Mouse (Mus musculus) embryonic facial prominence, embryonic 11.5 days (tissue): Measurements from ENCODE around the gene Ccdc106. TPM values are rescaled to one million over a fixed set of nuclear protein-coding genes. Genes with fewer than 3 reads are reported as not detected.
A peak's percentile ranks its signal among the peaks of the same experiment; 100 is the strongest.

Source experiments
- ATAC-seq: fragments of 200-750 bp; cut with Nextera tagmentation; replicated peaks from 2 replicates; pipeline ENCODE4 v1.8.0; 2017; ENCODE audit warnings: low read depth; ENCODE audit not compliant: insufficient number of reproducible peaks, low FRiP score, low TSS enrichment
- DNase-seq: peaks from one replicate; pipeline ENCODE4 v3.0.0-alpha.2; 2015; ENCODE audit warnings: low spot score
- H3K27ac ChIP-seq: fragments of 300-500 bp; sonication (generic); replicated peaks from 2 replicates; pipeline ENCODE4 v1.5.1; 2014; ENCODE audit warnings: mild to moderate bottlenecking, low read depth, low read length, control low read depth
- H3K27me3 ChIP-seq: fragments of 300-500 bp; sonication (generic); 2 replicates; pipeline ENCODE4 v1.6.1; 2014; ENCODE audit warnings: mild to moderate bottlenecking, low read length, moderate library complexity, mixed read lengths; ENCODE audit not compliant: control insufficient read depth, insufficient read depth
- H3K36me3 ChIP-seq: fragments of 300-500 bp; sonication (generic); replicated peaks from 2 replicates; pipeline ENCODE4 v1.6.1; 2014; ENCODE audit warnings: low read depth, mild to moderate bottlenecking, low read length, moderate library complexity, mixed read lengths; ENCODE audit not compliant: control insufficient read depth, insufficient read depth
- H3K4me1 ChIP-seq: fragments of 300-500 bp; sonication (generic); 2 replicates; pipeline ENCODE4 v1.6.1; 2014; ENCODE audit warnings: low read length, mixed read lengths; ENCODE audit not compliant: control insufficient read depth, insufficient read depth
- H3K4me2 ChIP-seq: fragments of 300-500 bp; sonication (generic); 2 replicates; pipeline ENCODE4 v1.6.1; 2014; ENCODE audit warnings: low read depth, mild to moderate bottlenecking, control low read depth, low read length, moderate library complexity
- H3K4me3 ChIP-seq: fragments of 300-500 bp; sonication (generic); 2 replicates; pipeline ENCODE4 v1.5.1; 2014; ENCODE audit warnings: low read depth, low read length, control low read depth
- H3K9ac ChIP-seq: fragments of 300-500 bp; sonication (generic); replicated peaks from 2 replicates; pipeline ENCODE4 v1.6.1; 2014; ENCODE audit warnings: mild to moderate bottlenecking, control low read depth, low read length
- H3K9me3 ChIP-seq: fragments of 300-500 bp; sonication (generic); replicated peaks from 2 replicates; pipeline ENCODE4 v1.6.1; 2016; ENCODE audit warnings: mild to moderate bottlenecking, low read length, inconsistent platforms, mixed read lengths; ENCODE audit not compliant: control insufficient read depth
- WGBS: fragments of 180-500 bp; shearing (Covaris S2); extraction: QIAGEN DNeasy Blood & Tissue Kit; methylation state at CpG from one replicate; pipeline ENCODE4 v1.1.7; 2014; 5-methylcytosine and 5-hydroxymethylcytosine counted together
- polyA plus RNA-seq: library from polyadenylated mRNA; unstranded; fragments of >200 nt; fragmentation: Nextera tagmentation; extraction: Ambion mirVana; gene quantifications from 2 replicates; pipeline ENCODE4 v1.2.1, GENCODE M21; 2014

Gene Ccdc106
- polyA plus RNA-seq, 1 experiment from 2014 or later, result 15.1 TPM

GRCm38 (mm10) chr7:5033818-5034217, 13.5 kb downstream of the Ccdc106 start, which contains the start of gene 4632433K11Rik:
TSS of gene 4632433K11Rik (plus strand) at chr7:5034118.
- H3K9ac ChIP-seq, result no peak within 1 kb of the TSS
- no peak within 1 kb of the TSS for H3K27ac ChIP-seq
- no peak within 1 kb of the TSS for H3K4me2 ChIP-seq
- H3K4me1 ChIP-seq, result no peaks in the 10 kb centered on the region
- WGBS, result 85% methylated on average over 3 of the region's 3 CpGs
- DNase-seq (no peak), ATAC-seq (no peak)
- H3K27me3 ChIP-seq, result no peaks in the 10 kb centered on the region
- peaks cover 44% of the 10 kb centered on the region for H3K36me3 ChIP-seq
- H3K4me3 ChIP-seq, result no peak within 1 kb of the TSS
- H3K9me3 ChIP-seq, result peaks cover 28% of the 10 kb centered on the region

GRCm38 (mm10) chr7:5035628-5036027, 15.3 kb downstream of the Ccdc106 start:
- no peak overlapping the region for H3K27ac ChIP-seq
- no peaks in the 10 kb centered on the region for H3K4me1 ChIP-seq
- H3K27me3 ChIP-seq, result no peaks in the 10 kb centered on the region
- H3K9me3 ChIP-seq, result peaks cover 14% of the 10 kb centered on the region
- H3K4me2 ChIP-seq, result no peak overlapping the region
- peaks cover 26% of the 10 kb centered on the region for H3K36me3 ChIP-seq
- H3K4me3 ChIP-seq, result no peak overlapping the region
- 93% methylated on average over 17 of the region's 17 CpGs for WGBS
- H3K9ac ChIP-seq, result no peak overlapping the region
- DNase-seq (no peak), ATAC-seq (no peak)

GRCm38 (mm10) chr7:5036136-5036535, 15.8 kb downstream of the Ccdc106 start:
- Histone ChIP-seq H3K36me3 (peaks cover 21% of the 10 kb centered on the region), H3K27ac (no peak overlapping the region), H3K9ac (no peak overlapping the region), H3K27me3 (no peaks in the 10 kb centered on the region), H3K4me1 (no peaks in the 10 kb centered on the region), H3K4me3 (no peak overlapping the region), H3K4me2 (no peak overlapping the region), H3K9me3 (peaks cover 9% of the 10 kb centered on the region)
- ATAC-seq, result no peak
- 92% methylated on average over 9 of the region's 9 CpGs for WGBS
- DNase-seq, result no peak

GRCm38 (mm10) chr7:5037026-5037425, 16.7 kb downstream of the Ccdc106 start:
- H3K4me2 ChIP-seq, result no peak overlapping the region
- H3K4me1 ChIP-seq, result no peaks in the 10 kb centered on the region
- H3K27me3 ChIP-seq, result no peaks in the 10 kb centered on the region
- no peak overlapping the region for H3K27ac ChIP-seq
- no peak overlapping the region for H3K9ac ChIP-seq
- peaks cover 12% of the 10 kb centered on the region for H3K36me3 ChIP-seq
- no peaks in the 10 kb centered on the region for H3K9me3 ChIP-seq
- 89% methylated on average over 7 of the region's 7 CpGs for WGBS
- DNase-seq (no peak), ATAC-seq (no peak)
- H3K4me3 ChIP-seq, result no peak overlapping the region

GRCm38 (mm10) chr7:5037467-5037866, 17.1 kb downstream of the Ccdc106 start:
- Histone ChIP-seq H3K4me1 (no peaks in the 10 kb centered on the region), H3K4me2 (peak overlapping the region; percentile 38; the same call in 1 of the 2 replicates), H3K27me3 (no peaks in the 10 kb centered on the region), H3K27ac (no peak overlapping the region), H3K36me3 (peaks cover 8% of the 10 kb centered on the region), H3K9ac (no peak overlapping the region), H3K4me3 (peak overlapping the region; percentile 57), H3K9me3 (no peaks in the 10 kb centered on the region)
- WGBS, result 84% methylated on average over 8 of the region's 8 CpGs
- ATAC-seq (no peak), DNase-seq (no peak)

- peak; percentile 94 for ATAC-seq
- no peaks in the 10 kb centered on the region for H3K4me1 ChIP-seq
- no peaks in the 10 kb centered on the region for H3K9me3 ChIP-seq
- peak within 1 kb of the TSS; percentile 87 for H3K27ac ChIP-seq
- H3K4me3 ChIP-seq, result peak within 1 kb of the TSS; percentile 57
- peak within 1 kb of the TSS; percentile 45 for H3K4me2 ChIP-seq
- peak; percentile 91 for DNase-seq
- H3K36me3 ChIP-seq, result peaks cover 4% of the 10 kb centered on the region; the same call in 1 of the 2 replicates
- WGBS, result under 1% methylated on average over 48 of the region's 48 CpGs
- peak within 1 kb of the TSS; percentile 82 for H3K9ac ChIP-seq
- H3K27me3 ChIP-seq, result no peaks in the 10 kb centered on the region
Measured at GRCm38 (mm10) chr7:5038109-5038732, 17.9 kb downstream of the Ccdc106 start, which contains the start of gene Zfp784. TSS of gene Zfp784 (minus strand) at chr7:5038446.

GRCm38 (mm10) chr7:5038940-5039339, 18.6 kb downstream of the Ccdc106 start:
- DNase-seq (no peak), ATAC-seq (no peak)
- Histone ChIP-seq H3K4me3 (peak overlapping the region; percentile 57), H3K9ac (peak overlapping the region; percentile 82), H3K9me3 (no peaks in the 10 kb centered on the region), H3K4me2 (peak overlapping the region; percentile 45), H3K27ac (no peak overlapping the region), H3K36me3 (peaks cover 4% of the 10 kb centered on the region; the same call in 1 of the 2 replicates), H3K4me1 (no peaks in the 10 kb centered on the region), H3K27me3 (no peaks in the 10 kb centered on the region)
- 41% methylated on average over 5 of the region's 5 CpGs for WGBS

- DNase-seq, result no peak
- H3K9me3 ChIP-seq, result no peaks in the 10 kb centered on the region
- no peak overlapping the region for H3K27ac ChIP-seq
- no peak overlapping the region for H3K4me3 ChIP-seq
- H3K36me3 ChIP-seq, result no peaks in the 10 kb centered on the region
- no peak overlapping the region for H3K9ac ChIP-seq
- H3K4me1 ChIP-seq, result no peaks in the 10 kb centered on the region
- H3K4me2 ChIP-seq, result no peak overlapping the region
- 78% methylated on average over 2 of the region's 2 CpGs for WGBS
- no peaks in the 10 kb centered on the region for H3K27me3 ChIP-seq
- no peak for ATAC-seq
Measured at GRCm38 (mm10) chr7:5044981-5045380, 24.6 kb downstream of the Ccdc106 start.
